Mouse (Mus musculus): ENCODE data around the gene Tnip2. TPM values are rescaled to one million over a fixed set of nuclear protein-coding genes. Genes with fewer than 3 reads are reported as not detected.

Tnip2 gene
- polyA plus RNA-seq, 1 experiment from 2014 or later: 17.6 TPM

Other genes starting within 250 kb of the Tnip2 start
- 0.93 and 1.3 TPM in 2 replicates for gene Zfyve28, start 225.5 kb downstream of the Tnip2 start, polyA plus RNA-seq (2015; fragmentation: Nextera tagmentation; extraction: Ambion mirVana)
- gene Cfap99, start 225.4 kb downstream of the Tnip2 start, polyA plus RNA-seq (2015; fragmentation: Nextera tagmentation; extraction: Ambion mirVana): not detected in 2 replicates
- gene Rnf4, start 177.7 kb downstream of the Tnip2 start, polyA plus RNA-seq (2015; fragmentation: Nextera tagmentation; extraction: Ambion mirVana): 172 and 174 TPM in 2 replicates
- gene Fam193a, start 144.1 kb downstream of the Tnip2 start, polyA plus RNA-seq (2015; fragmentation: Nextera tagmentation; extraction: Ambion mirVana): 16.0 and 18.3 TPM in 2 replicates
- gene Sh3bp2, start 11.8 kb upstream of the Tnip2 start, polyA plus RNA-seq (2015; fragmentation: Nextera tagmentation; extraction: Ambion mirVana): 11.4 and 13.0 TPM in 2 replicates
- 185 and 200 TPM in 2 replicates for gene Add1, start 59.7 kb upstream of the Tnip2 start, polyA plus RNA-seq (2015; fragmentation: Nextera tagmentation; extraction: Ambion mirVana)
- 135 and 141 TPM in 2 replicates for gene Mfsd10, start 123.2 kb upstream of the Tnip2 start, polyA plus RNA-seq (2015; fragmentation: Nextera tagmentation; extraction: Ambion mirVana)
- gene Nop14, start 146.2 kb upstream of the Tnip2 start, polyA plus RNA-seq (2015; fragmentation: Nextera tagmentation; extraction: Ambion mirVana): 29.0 and 31.1 TPM in 2 replicates
- 3.7 and 5.9 TPM in 2 replicates for gene Grk4, start 146.4 kb upstream of the Tnip2 start, polyA plus RNA-seq (2015; fragmentation: Nextera tagmentation; extraction: Ambion mirVana)
- gene Htt, start 247.7 kb upstream of the Tnip2 start, polyA plus RNA-seq (2015; fragmentation: Nextera tagmentation; extraction: Ambion mirVana): 14.2 and 15.2 TPM in 2 replicates